Mouse (Mus musculus) liver, embryonic 12.5 days (tissue): Measurements from ENCODE around the gene Mpc1. TPM values are rescaled to one million over a fixed set of nuclear protein-coding genes. Genes with fewer than 3 reads are reported as not detected.
"Not testable (repeated sequence)": the region's sequence is repeated elsewhere in the genome, so short reads cannot be mapped to it uniquely, and the experiment has no call there.

Source experiments
- ATAC-seq: fragments of 200-750 bp; cut with Nextera tagmentation; 2 replicates; pipeline ENCODE4 v1.8.0; 2017; ENCODE audit warnings: moderate number of reproducible peaks, mild to moderate bottlenecking, moderate library complexity
- H3K27ac ChIP-seq: fragments of 300-500 bp; sonication (generic); 2 replicates; pipeline ENCODE4 v1.5.1; 2016; ENCODE audit warnings: mild to moderate bottlenecking
- H3K27me3 ChIP-seq: fragments of 300-500 bp; sonication (generic); replicated peaks from 2 replicates; pipeline ENCODE4 v1.6.1; 2016; ENCODE audit warnings: mild to moderate bottlenecking, moderate library complexity
- H3K36me3 ChIP-seq: fragments of 300-500 bp; sonication (generic); 2 replicates; pipeline ENCODE4 v1.6.1; 2016; ENCODE audit warnings: mild to moderate bottlenecking, moderate library complexity
- H3K4me1 ChIP-seq: fragments of 300-500 bp; sonication (generic); 2 replicates; pipeline ENCODE4 v1.6.1; 2016
- H3K4me2 ChIP-seq: fragments of 300-500 bp; sonication (generic); 2 replicates; pipeline ENCODE4 v1.6.1; 2016; ENCODE audit warnings: mild to moderate bottlenecking, moderate library complexity
- H3K4me3 ChIP-seq: fragments of 300-500 bp; sonication (generic); 2 replicates; pipeline ENCODE4 v1.5.1; 2016; ENCODE audit warnings: mild to moderate bottlenecking, moderate library complexity
- H3K9ac ChIP-seq: fragments of 300-500 bp; sonication (generic); 2 replicates; pipeline ENCODE4 v1.6.1; 2016; ENCODE audit warnings: mild to moderate bottlenecking, moderate library complexity
- H3K9me3 ChIP-seq: fragments of 300-500 bp; sonication (generic); replicated peaks from 2 replicates; pipeline ENCODE4 v1.6.1; 2016; ENCODE audit warnings: mild to moderate bottlenecking, moderate library complexity
- WGBS: fragments of 180-500 bp; shearing (Covaris S2); methylation state at CpG from one replicate; pipeline ENCODE4 v1.1.7; 2016; ENCODE audit not compliant: insufficient replicate concordance; 5-methylcytosine and 5-hydroxymethylcytosine counted together
- polyA plus RNA-seq: library from polyadenylated mRNA; unstranded; fragments of >200 nt; fragmentation: Nextera tagmentation; extraction: Ambion mirVana; gene quantifications from 2 replicates; pipeline ENCODE4 v1.2.1, GENCODE M21; 2016

The Mpc1 gene
- polyA plus RNA-seq, 1 experiment from 2014 or later, result 102 TPM

GRCm38 (mm10) chr17:8251704-8252103 lies 31.0 kb upstream of the Mpc1 start:
- no peak overlapping the region for H3K4me2 ChIP-seq
- WGBS, result 68% methylated on average over 7 of the region's 7 CpGs
- no peak overlapping the region for H3K9ac ChIP-seq
- H3K4me3 ChIP-seq, result no peak overlapping the region
- H3K27me3 ChIP-seq, result peaks cover 3% of the 10 kb centered on the region; the same call in 1 of the 2 replicates
- no peak for ATAC-seq
- H3K9me3 ChIP-seq, result no peaks in the 10 kb centered on the region
- H3K4me1 ChIP-seq, result no peaks in the 10 kb centered on the region
- H3K36me3 ChIP-seq, result no peaks in the 10 kb centered on the region
- no peak overlapping the region for H3K27ac ChIP-seq

- Histone ChIP-seq H3K9ac (no peak overlapping the region), H3K4me2 (no peak overlapping the region), H3K36me3 (no peaks in the 10 kb centered on the region), H3K4me1 (no peaks in the 10 kb centered on the region), H3K27me3 (no peaks in the 10 kb centered on the region; the same call in 1 of the 2 replicates), H3K27ac (no peak overlapping the region), H3K9me3 (no peaks in the 10 kb centered on the region), H3K4me3 (no peak overlapping the region)
- no peak for ATAC-seq
Observed at GRCm38 (mm10) chr17:8254268-8254667, 28.4 kb upstream of the Mpc1 start.

DNA sequence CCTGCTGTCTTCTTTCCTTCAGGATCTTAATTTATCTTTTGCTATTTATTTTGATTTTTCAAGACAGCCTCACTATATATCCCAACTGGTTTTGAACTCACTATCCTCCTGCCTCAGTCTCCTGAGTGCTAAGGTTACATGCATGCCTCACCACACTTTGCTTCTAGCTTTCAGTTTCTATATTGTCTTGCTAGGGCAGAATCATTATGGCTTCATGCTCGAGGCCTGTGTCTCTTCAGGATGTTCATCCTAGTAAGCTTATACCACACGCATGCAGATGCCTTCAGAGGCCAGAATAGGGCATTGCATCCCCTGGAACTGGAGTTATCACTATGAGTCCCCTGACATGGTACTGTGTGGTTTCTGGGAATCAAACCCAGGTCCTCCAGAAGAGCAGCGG lies 27.8 kb upstream of the Mpc1 start:
- H3K9me3 ChIP-seq, result no peaks in the 10 kb centered on the region
- no peak for ATAC-seq
- no peak overlapping the region for H3K27ac ChIP-seq
- no peaks in the 10 kb centered on the region for H3K4me1 ChIP-seq
- WGBS, result 46% methylated on average over 3 of the region's 3 CpGs
- H3K27me3 ChIP-seq, result peaks cover 4% of the 10 kb centered on the region; the same call in 1 of the 2 replicates
- H3K4me3 ChIP-seq, result no peak overlapping the region
- no peak overlapping the region for H3K4me2 ChIP-seq
- H3K36me3 ChIP-seq, result no peaks in the 10 kb centered on the region
- H3K9ac ChIP-seq, result no peak overlapping the region

GRCm38 (mm10) chr17:8255583-8255982 lies 27.1 kb upstream of the Mpc1 start:
- H3K27ac ChIP-seq, result no peak overlapping the region
- no peak overlapping the region for H3K4me3 ChIP-seq
- H3K27me3 ChIP-seq, result peaks cover 8% of the 10 kb centered on the region
- H3K9me3 ChIP-seq, result no peaks in the 10 kb centered on the region
- no peaks in the 10 kb centered on the region for H3K36me3 ChIP-seq
- H3K9ac ChIP-seq, result no peak overlapping the region
- no peak overlapping the region for H3K4me2 ChIP-seq
- no peaks in the 10 kb centered on the region for H3K4me1 ChIP-seq
- WGBS, result 38% methylated on average over 6 of the region's 6 CpGs
- no peak for ATAC-seq

DNA sequence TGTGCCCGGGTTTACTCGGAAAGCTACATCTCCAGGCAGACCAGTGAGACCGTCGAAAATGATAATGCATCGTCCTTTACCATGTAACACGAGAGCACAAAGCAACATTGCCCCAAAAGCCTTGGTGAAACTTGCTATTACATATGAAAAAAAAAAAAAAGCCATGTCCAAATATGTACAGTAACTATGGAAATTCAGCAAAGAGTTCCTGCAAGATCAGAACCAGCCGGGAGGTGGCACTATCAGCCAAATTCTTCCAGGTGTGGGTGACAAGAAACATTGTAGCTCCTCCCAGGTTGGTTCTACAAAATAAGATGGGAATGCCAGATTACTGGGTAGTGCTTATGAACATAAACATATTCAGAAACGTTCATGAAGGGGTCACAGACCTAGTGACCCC lies 25.7 kb upstream of the Mpc1 start:
- H3K9me3 ChIP-seq, result no peaks in the 10 kb centered on the region
- WGBS, result 58% methylated on average over 8 of the region's 8 CpGs

DNA sequence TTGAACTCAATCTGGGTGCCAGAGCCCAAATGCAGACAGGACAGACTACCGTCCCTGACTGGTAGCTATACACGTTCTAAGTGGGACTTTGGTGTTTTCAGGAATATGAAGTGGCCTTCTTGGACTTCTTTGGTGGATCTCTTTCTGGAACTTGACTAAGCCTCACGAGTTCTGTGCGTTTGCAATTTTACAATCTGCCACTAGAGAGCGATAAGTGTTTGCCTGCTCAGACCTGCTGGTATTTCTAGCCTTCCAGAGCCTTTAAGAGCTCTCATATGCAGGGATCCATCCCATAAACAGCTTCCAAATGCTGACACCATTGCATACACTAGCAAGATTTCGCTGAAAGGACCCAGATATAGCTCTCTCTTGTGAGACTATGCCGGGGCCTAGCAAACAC lies 18.1 kb upstream of the Mpc1 start:
- not testable (repeated sequence) for H3K4me3 ChIP-seq, H3K4me1 ChIP-seq, H3K27ac ChIP-seq, H3K9me3 ChIP-seq, H3K4me2 ChIP-seq, H3K36me3 ChIP-seq, ATAC-seq, H3K9ac ChIP-seq
- peaks cover 25% of the 10 kb centered on the region for H3K27me3 ChIP-seq
- 13% methylated on average over 7 of the region's 7 CpGs for WGBS

More for the DNA sequence above, 25.7 kb upstream of the Mpc1 start:
- H3K9ac ChIP-seq, result no peak overlapping the region
- no peaks in the 10 kb centered on the region for H3K4me1 ChIP-seq
- no peak overlapping the region for H3K4me2 ChIP-seq
- H3K36me3 ChIP-seq, result no peaks in the 10 kb centered on the region
- no peak for ATAC-seq
- H3K4me3 ChIP-seq, result no peak overlapping the region
- peaks cover 14% of the 10 kb centered on the region for H3K27me3 ChIP-seq
- H3K27ac ChIP-seq, result no peak overlapping the region

- 23% methylated on average over 6 of the region's 6 CpGs for WGBS
- ATAC-seq, result no peak
- Histone ChIP-seq H3K4me3 (no peak overlapping the region), H3K4me2 (no peak overlapping the region), H3K4me1 (peaks cover 13% of the 10 kb centered on the region; the same call in 1 of the 2 replicates), H3K27me3 (0 out of 2 replicates have a peak, but pooled peaks cover 30% of the 10 kb centered on the region), H3K9ac (no peak overlapping the region), H3K36me3 (no peaks in the 10 kb centered on the region), H3K9me3 (no peaks in the 10 kb centered on the region), H3K27ac (no peak overlapping the region)
Observed at GRCm38 (mm10) chr17:8272054-8272749, 10.5 kb upstream of the Mpc1 start.

DNA sequence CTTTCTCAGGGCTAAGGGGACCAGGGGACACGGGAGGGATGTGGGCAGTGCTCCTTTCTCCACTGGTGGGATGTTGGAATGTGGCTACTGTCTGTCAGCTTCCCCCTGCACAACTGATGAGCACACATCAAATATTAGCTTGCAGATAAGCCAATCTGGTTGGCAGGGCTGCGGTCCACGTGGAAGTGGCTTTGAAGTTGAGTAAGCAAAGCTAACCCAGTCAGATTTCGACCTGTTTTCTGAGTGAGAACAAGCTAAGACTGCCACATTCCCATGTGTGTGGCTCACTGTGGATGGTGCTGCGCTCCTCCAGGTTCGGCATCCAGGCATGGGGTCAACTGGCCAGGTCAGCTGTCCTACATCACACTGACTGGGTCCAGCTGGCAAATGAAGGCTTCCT lies 9.8 kb upstream of the Mpc1 start:
- no peak overlapping the region for H3K4me2 ChIP-seq
- 0 out of 2 replicates have a peak, but pooled peaks have one; percentile 42 for ATAC-seq
- H3K27ac ChIP-seq, result no peak overlapping the region

DNA sequence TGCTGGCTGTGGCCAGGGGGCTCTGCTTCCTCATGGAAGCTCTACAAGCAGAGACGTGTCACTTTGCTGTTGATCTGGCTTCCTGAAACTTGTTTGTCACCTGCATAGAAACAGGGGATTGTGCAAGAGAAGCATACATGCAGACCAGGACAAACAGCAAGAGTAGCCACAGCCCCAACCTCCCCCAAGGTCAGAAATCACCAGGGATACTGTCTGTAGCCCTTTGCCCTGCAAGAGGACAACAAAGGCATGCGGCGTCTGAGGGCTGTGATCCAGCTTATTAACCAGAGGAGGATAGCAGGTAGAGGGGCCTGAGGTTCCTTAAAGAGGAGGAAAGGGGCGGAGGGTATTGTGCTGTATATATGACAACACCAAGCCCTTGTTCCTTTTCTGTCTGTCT lies 6.6 kb upstream of the Mpc1 start:
- H3K9me3 ChIP-seq, result no peaks in the 10 kb centered on the region
- no peak overlapping the region for H3K4me2 ChIP-seq
- no peak overlapping the region for H3K27ac ChIP-seq
- peaks cover 13% of the 10 kb centered on the region; the same call in 1 of the 2 replicates for H3K4me1 ChIP-seq
- H3K36me3 ChIP-seq, result no peaks in the 10 kb centered on the region
- ATAC-seq, result peak; percentile 38; the same call in 1 of the 2 replicates
- 43% methylated on average over 4 of the region's 4 CpGs for WGBS
- no peak overlapping the region for H3K4me3 ChIP-seq
- H3K27me3 ChIP-seq, result 0 out of 2 replicates have a peak, but pooled peaks cover 17% of the 10 kb centered on the region
- H3K9ac ChIP-seq, result no peak overlapping the region

More for the DNA sequence above, 9.8 kb upstream of the Mpc1 start:
- Histone ChIP-seq H3K27me3 (0 out of 2 replicates have a peak, but pooled peaks cover 25% of the 10 kb centered on the region), H3K9me3 (no peaks in the 10 kb centered on the region), H3K36me3 (no peaks in the 10 kb centered on the region), H3K4me3 (no peak overlapping the region), H3K4me1 (peaks cover 13% of the 10 kb centered on the region; the same call in 1 of the 2 replicates), H3K9ac (no peak overlapping the region)
- 47% methylated on average over 6 of the region's 6 CpGs for WGBS

DNA sequence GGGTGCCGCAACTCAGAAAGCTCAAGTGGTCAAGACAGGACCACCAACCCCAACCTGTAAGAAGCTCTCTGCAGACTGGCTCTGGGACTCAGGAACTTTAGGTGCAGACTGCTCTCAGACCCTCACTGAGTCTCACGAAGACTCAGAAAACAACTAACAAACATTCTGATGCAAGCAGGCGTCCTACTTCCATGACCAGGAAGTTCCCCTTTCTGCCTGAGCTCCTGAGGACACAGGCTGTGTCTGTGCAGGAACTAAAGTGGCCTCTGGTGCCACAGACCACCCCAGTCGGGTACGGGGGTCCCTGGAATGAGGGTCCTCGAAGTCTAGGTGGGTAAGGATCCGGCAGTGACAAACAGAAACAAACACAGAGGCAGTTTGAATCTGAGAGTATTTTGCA lies 6.0 kb upstream of the Mpc1 start:
- no peak overlapping the region for H3K4me3 ChIP-seq
- H3K4me2 ChIP-seq, result no peak overlapping the region
- H3K4me1 ChIP-seq, result peaks cover 9% of the 10 kb centered on the region; the same call in 1 of the 2 replicates
- 0 out of 2 replicates have a peak, but pooled peaks cover 13% of the 10 kb centered on the region for H3K27me3 ChIP-seq
- no peaks in the 10 kb centered on the region for H3K36me3 ChIP-seq
- whole genome bisulfite sequencing, result 56% methylated on average over 7 of the region's 7 CpGs
- H3K9me3 ChIP-seq, result no peaks in the 10 kb centered on the region
- H3K27ac ChIP-seq, result no peak overlapping the region
- H3K9ac ChIP-seq, result no peak overlapping the region
- ATAC-seq, result no peak

GRCm38 (mm10) chr17:8277266-8277665 lies 5.4 kb upstream of the Mpc1 start:
- 83% methylated on average over 3 of the region's 3 CpGs for WGBS
- Histone ChIP-seq H3K4me3 (no peak overlapping the region), H3K4me1 (peaks cover 8% of the 10 kb centered on the region; the same call in 1 of the 2 replicates), H3K9ac (no peak overlapping the region), H3K4me2 (no peak overlapping the region), H3K9me3 (no peaks in the 10 kb centered on the region), H3K36me3 (no peaks in the 10 kb centered on the region), H3K27ac (no peak overlapping the region), H3K27me3 (0 out of 2 replicates have a peak, but pooled peaks cover 10% of the 10 kb centered on the region)
- ATAC-seq, result no peak

- Histone ChIP-seq H3K4me2 (no peak overlapping the region), H3K9ac (no peak overlapping the region), H3K27me3 (0 out of 2 replicates have a peak, but pooled peaks cover 10% of the 10 kb centered on the region), H3K4me3 (no peak overlapping the region), H3K4me1 (peaks cover 15% of the 10 kb centered on the region), H3K36me3 (no peaks in the 10 kb centered on the region), H3K9me3 (no peaks in the 10 kb centered on the region), H3K27ac (no peak overlapping the region)
- WGBS, result 63% methylated on average over 3 of the region's 3 CpGs
- ATAC-seq, result no peak
Observed at GRCm38 (mm10) chr17:8278356-8278755, 4.3 kb upstream of the Mpc1 start.
